Mouse (Mus musculus): ENCODE measurements around the gene Kbtbd2. TPM values are rescaled to one million over a fixed set of nuclear protein-coding genes. Genes with fewer than 3 reads are reported as not detected.

Kbtbd2 gene
- polyA plus RNA-seq (2012; rRNA removed; ENCODE audit: low replicate concordance) = 6.4 and 11.8 TPM in 2 replicates

GRCm38 (mm10) chr6:56797311-56798151 lies at the start of gene Kbtbd2:
Gene Kbtbd2, minus strand, starts transcription at chr6:56797813.

GRCm38 (mm10) chr6:56831697-56832406 lies 34.2 kb upstream of the Kbtbd2 start, which contains the start of gene Fkbp9:
Gene Fkbp9, plus strand, starts transcription at chr6:56832059.

Other genes starting within 250 kb of the Kbtbd2 start
- 0.18 and 0.40 TPM in 2 replicates for gene Pde1c, start 228.7 kb downstream of the Kbtbd2 start, polyA plus RNA-seq (2012; rRNA removed; ENCODE audit: low replicate concordance)
- gene Lsm5, start 93.1 kb downstream of the Kbtbd2 start, polyA plus RNA-seq (2012; rRNA removed; ENCODE audit: low replicate concordance) = 1.3 and 1.9 TPM in 2 replicates
- 5.4 and 6.8 TPM in 2 replicates for gene Avl9, start 82.9 kb downstream of the Kbtbd2 start, polyA plus RNA-seq (2012; rRNA removed; ENCODE audit: low replicate concordance)
- gene Fkbp9, start 34.2 kb upstream of the Kbtbd2 start, polyA plus RNA-seq (2012; rRNA removed; ENCODE audit: low replicate concordance) = 69.0 and 78.8 TPM in 2 replicates
- gene Nt5c3, start 126.1 kb upstream of the Kbtbd2 start, polyA plus RNA-seq (2012; rRNA removed; ENCODE audit: low replicate concordance) = 5.2 and 6.1 TPM in 2 replicates
- 0.06 TPM in 1 of 2 replicates, not detected in the other for gene Vmn1r4, start 126.2 kb upstream of the Kbtbd2 start, polyA plus RNA-seq (2012; rRNA removed; ENCODE audit: low replicate concordance)
- gene Vmn1r5, start 172.5 kb upstream of the Kbtbd2 start, polyA plus RNA-seq (2012; rRNA removed; ENCODE audit: low replicate concordance) = not detected in 2 replicates
- not detected in 2 replicates for gene Vmn1r6, start 199.4 kb upstream of the Kbtbd2 start, polyA plus RNA-seq (2012; rRNA removed; ENCODE audit: low replicate concordance)
- not detected in 2 replicates for gene Vmn1r7, start 227.5 kb upstream of the Kbtbd2 start, polyA plus RNA-seq (2012; rRNA removed; ENCODE audit: low replicate concordance)
- gene Vmn1r8, start 234.5 kb upstream of the Kbtbd2 start, polyA plus RNA-seq (2012; rRNA removed; ENCODE audit: low replicate concordance) = not detected in 2 replicates